Mouse (Mus musculus) midbrain, postnatal 0 days (tissue): Measurements from ENCODE around the gene Muc1. TPM values are rescaled to one million over a fixed set of nuclear protein-coding genes. Genes with fewer than 3 reads are reported as not detected.

Experiments
- ATAC-seq: fragments of 200-750 bp; cut with Nextera tagmentation; 2 replicates; pipeline ENCODE4 v1.8.0; 2017; ENCODE audit warnings: moderate number of reproducible peaks, mild to moderate bottlenecking, moderate TSS enrichment, moderate library complexity; ENCODE audit not compliant: low FRiP score
- DNase-seq: peaks from one replicate; pipeline ENCODE4 v3.0.0-alpha.2; 2015; ENCODE audit warnings: low spot score
- H3K27ac ChIP-seq: fragments of 300-500 bp; sonication (generic); 2 replicates; pipeline ENCODE4 v1.5.1; 2014; ENCODE audit warnings: low read depth, mild to moderate bottlenecking, low read length, mixed read lengths
- H3K27me3 ChIP-seq: fragments of 300-500 bp; sonication (generic); 2 replicates; pipeline ENCODE4 v1.6.1; 2014; ENCODE audit warnings: low read length, control low read depth, mixed read lengths; ENCODE audit not compliant: insufficient read depth
- H3K36me3 ChIP-seq: fragments of 300-500 bp; sonication (generic); 2 replicates; pipeline ENCODE4 v1.6.1; 2014; ENCODE audit warnings: low read length, control low read depth, mixed read lengths; ENCODE audit not compliant: insufficient read depth
- H3K4me1 ChIP-seq: fragments of 300-500 bp; sonication (generic); 2 replicates; pipeline ENCODE4 v1.6.1; 2014; ENCODE audit warnings: mild to moderate bottlenecking, control low read depth, antibody characterized with exemption, low read length, mixed read lengths; ENCODE audit not compliant: insufficient read depth
- H3K4me2 ChIP-seq: fragments of 300-500 bp; sonication (generic); 2 replicates; pipeline ENCODE4 v1.6.1; 2014; ENCODE audit warnings: low read depth, mild to moderate bottlenecking, low read length, mixed read lengths; ENCODE audit not compliant: poor library complexity, severe bottlenecking
- H3K4me3 ChIP-seq: fragments of 300-500 bp; sonication (generic); 2 replicates; pipeline ENCODE4 v1.5.1; 2014; ENCODE audit warnings: low read depth, mild to moderate bottlenecking, low read length, moderate library complexity
- H3K9ac ChIP-seq: fragments of 300-500 bp; sonication (generic); replicated peaks from 2 replicates; pipeline ENCODE4 v1.6.1; 2014; ENCODE audit warnings: mild to moderate bottlenecking, low read length, moderate library complexity, mixed read lengths; ENCODE audit not compliant: poor library complexity, severe bottlenecking
- H3K9me3 ChIP-seq: fragments of 300-500 bp; sonication (generic); 2 replicates; pipeline ENCODE4 v1.6.1; 2016; ENCODE audit warnings: low read length, control low read depth
- CTCF ChIP-seq: IDR thresholded peaks from 2 replicates; pipeline ENCODE4 v1.5.1; 2016; ENCODE audit warnings: antibody characterized with exemption, mild to moderate bottlenecking
- WGBS: fragments of 180-500 bp; shearing (Covaris S2); extraction: QIAGEN DNeasy Blood & Tissue Kit; methylation state at CpG from one replicate; pipeline ENCODE4 v1.1.7; 2014; 5-methylcytosine and 5-hydroxymethylcytosine counted together
- polyA plus RNA-seq: library from polyadenylated mRNA; unstranded; fragments of >200 nt; fragmentation: Nextera tagmentation; extraction: Ambion mirVana; gene quantifications from 2 replicates; pipeline ENCODE4 v1.2.1, GENCODE M21; 2015
- total RNA-seq: library from RNA; depleted of rRNA; stranded (reverse); fragments of >200 nt; gene quantifications from 2 replicates; pipeline ENCODE4 v1.2.3, GENCODE M21; 2014; rRNA removed

Gene Muc1
- total RNA-seq (2.8 and 3.8 TPM in 2 replicates), polyA plus RNA-seq (0.52 and 1.5 TPM in 2 replicates)

GRCm38 (mm10) chr3:89228836-89229235, at the start of gene Muc1:
Muc1 (plus strand) TSS chr3:89229057.
- no peaks in the 10 kb centered on the region for H3K27me3 ChIP-seq
- ATAC-seq (no peak), DNase-seq (no peak)
- peaks cover 13% of the 10 kb centered on the region for H3K36me3 ChIP-seq
- H3K9ac ChIP-seq: 0 out of 2 replicates have a peak within 1 kb of the TSS, but pooled peaks have one; percentile 8
- peak within 1 kb of the TSS; percentile 41 for H3K4me3 ChIP-seq
- 39% methylated on average over 10 of the region's 10 CpGs for WGBS
- TF ChIP-seq CTCF: no peak
- no peaks in the 10 kb centered on the region for H3K9me3 ChIP-seq
- H3K27ac ChIP-seq: peak within 1 kb of the TSS; percentile 80
- H3K4me1 ChIP-seq: peaks cover 26% of the 10 kb centered on the region; the same call in 1 of the 2 replicates
- H3K4me2 ChIP-seq: peak within 1 kb of the TSS; percentile 85

DNA sequence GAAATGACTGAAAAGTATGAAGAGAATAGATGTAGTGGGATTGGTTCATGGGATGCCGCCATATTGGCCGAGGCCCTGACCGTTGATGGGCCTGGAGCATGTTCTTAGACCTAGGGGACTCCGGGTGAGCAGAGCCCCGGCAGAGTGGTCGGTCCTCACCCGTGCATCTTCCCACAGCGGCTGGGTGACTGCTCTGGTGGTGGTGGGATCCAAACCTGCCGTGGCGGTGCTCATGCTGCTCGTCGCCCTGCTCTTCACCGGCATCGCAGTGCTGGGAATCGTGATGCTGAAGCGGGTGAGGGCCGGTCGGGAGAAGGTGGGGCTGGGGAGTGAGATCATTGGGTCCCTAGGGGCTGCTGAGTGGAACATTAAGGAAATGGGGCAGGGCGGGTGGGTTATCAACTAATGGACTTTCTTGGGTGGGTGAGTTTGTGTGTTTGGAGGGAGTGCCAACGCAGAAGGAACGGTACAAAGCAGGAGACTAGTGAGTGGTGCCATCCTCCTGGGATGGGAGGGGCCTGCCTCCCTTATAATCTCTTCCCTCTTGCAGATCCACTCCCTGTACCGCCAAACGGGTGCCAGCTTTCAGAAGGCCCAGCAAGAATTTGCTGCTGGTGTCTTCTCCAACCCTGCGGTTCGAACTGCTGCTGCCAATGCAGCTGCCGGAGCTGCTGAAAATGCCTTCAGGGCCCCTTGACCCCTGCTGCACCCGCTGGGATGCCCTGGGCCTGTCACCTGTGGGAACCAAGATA, 46.9 kb upstream of the Muc1 start:
- Histone ChIP-seq H3K27ac (0 out of 2 replicates have a peak overlapping the region, but pooled peaks have one; percentile 94), H3K9me3 (no peaks in the 10 kb centered on the region), H3K4me3 (no peak overlapping the region), H3K27me3 (no peaks in the 10 kb centered on the region), H3K36me3 (peaks cover 25% of the 10 kb centered on the region), H3K4me2 (no peak overlapping the region), H3K4me1 (peaks cover 17% of the 10 kb centered on the region), H3K9ac (no peak overlapping the region)
- ATAC-seq: no peak
- no peak for TF ChIP-seq CTCF
- 91% methylated on average over 27 of the region's 27 CpGs for WGBS
- no peak for DNase-seq

GRCm38 (mm10) chr3:89182531-89183057, 46.3 kb upstream of the Muc1 start:
- DNase-seq (no peak), ATAC-seq (0 out of 2 replicates have a peak, but pooled peaks have one; percentile 1)
- WGBS: 48% methylated on average over 7 of the region's 7 CpGs
- Histone ChIP-seq H3K9ac (peak overlapping the region; percentile 90), H3K36me3 (peaks cover 30% of the 10 kb centered on the region), H3K4me3 (peak overlapping the region; percentile 65), H3K27me3 (no peaks in the 10 kb centered on the region), H3K9me3 (no peaks in the 10 kb centered on the region), H3K4me1 (peaks cover 17% of the 10 kb centered on the region), H3K27ac (peak overlapping the region; percentile 94), H3K4me2 (peak overlapping the region; percentile 88)
- TF ChIP-seq CTCF: no peak

GRCm38 (mm10) chr3:89183058-89183958, 45.5 kb upstream of the Muc1 start, which contains the start of gene Fam189b:
Fam189b (plus strand) TSS chr3:89183143.
- Histone ChIP-seq H3K27me3 (no peaks in the 10 kb centered on the region), H3K9me3 (no peaks in the 10 kb centered on the region), H3K9ac (peak within 1 kb of the TSS; percentile 90), H3K27ac (peak within 1 kb of the TSS; percentile 94), H3K4me2 (peak within 1 kb of the TSS; percentile 88), H3K4me1 (peaks cover 13% of the 10 kb centered on the region), H3K36me3 (peaks cover 36% of the 10 kb centered on the region), H3K4me3 (peak within 1 kb of the TSS; percentile 65)
- TF ChIP-seq CTCF: peak; percentile 53
- ATAC-seq (peak; percentile 90), DNase-seq (peak; percentile 92)
- WGBS: 3% methylated on average over 39 of the region's 39 CpGs

DNA sequence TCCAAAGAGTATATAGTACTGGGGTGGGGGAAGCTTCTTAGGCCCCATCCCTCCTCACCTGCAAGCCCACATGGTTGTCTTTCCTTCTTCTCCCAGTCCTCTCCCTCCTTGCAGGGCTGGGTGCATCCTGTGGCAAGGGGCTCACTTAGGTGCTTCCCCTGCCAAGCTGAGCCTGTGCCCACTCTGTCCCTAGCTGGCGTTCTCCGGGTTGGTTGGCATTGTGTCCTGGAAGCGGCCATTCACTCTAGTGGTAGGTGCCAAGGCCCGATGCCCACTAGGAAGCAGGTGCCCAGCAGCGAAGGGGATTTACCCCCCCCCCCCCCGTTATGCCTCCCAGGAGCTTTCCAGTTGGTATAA, 44.9 kb upstream of the Muc1 start:
- peaks cover 10% of the 10 kb centered on the region; the same call in 1 of the 2 replicates for H3K4me1 ChIP-seq
- no peaks in the 10 kb centered on the region for H3K9me3 ChIP-seq
- H3K4me2 ChIP-seq: peak overlapping the region; percentile 88
- H3K9ac ChIP-seq: peak overlapping the region; percentile 90
- DNase-seq (no peak), ATAC-seq (no peak)
- no peak for TF ChIP-seq CTCF
- WGBS: 57% methylated on average over 5 of the region's 6 CpGs
- H3K27me3 ChIP-seq: no peaks in the 10 kb centered on the region
- H3K36me3 ChIP-seq: peaks cover 42% of the 10 kb centered on the region
- H3K27ac ChIP-seq: peak overlapping the region; percentile 94
- H3K4me3 ChIP-seq: peak overlapping the region; percentile 65
